Mouse (Mus musculus) MEL (cell line): ENCODE results near the gene Limch1.

Experiments
- CTCF ChIP-seq, 3 experiments: IDR thresholded peaks in 2 of 3; conservative IDR thresholded peaks in 1 of 3; 2 replicates each; pipeline ENCODE4 v1.5.1; 2011 to 2012; ENCODE audit warnings: low read length in 3 of 3, low read depth in 2 of 3, mild to moderate bottlenecking in 2 of 3, improper control_type of control experiment in 1 of 3, inconsistent platforms in 1 of 3, mixed read lengths in 1 of 3, moderate library complexity in 1 of 3; ENCODE audit not compliant: control insufficient read depth in 1 of 3, insufficient read depth in 1 of 3, poor library complexity in 1 of 3, severe bottlenecking in 1 of 3
- EP300 ChIP-seq, 2 experiments: IDR thresholded peaks; 2 replicates each; pipeline ENCODE4 v1.6.1; 2011; ENCODE audit warnings: improper control_type of control experiment in 2 of 2, low read length in 2 of 2, low read depth in 1 of 2, mild to moderate bottlenecking in 1 of 2
- GATA1 ChIP-seq: IDR thresholded peaks from 2 replicates; pipeline ENCODE4 v1.6.1; 2011; ENCODE audit warnings: low read depth, low read length, improper control_type of control experiment
- MAX ChIP-seq: IDR thresholded peaks from 2 replicates; pipeline ENCODE4 v1.6.1; 2011; ENCODE audit warnings: low read length, improper control_type of control experiment
- MEF2A ChIP-seq: IDR thresholded peaks from 2 replicates; pipeline ENCODE4 v1.6.1; 2014; ENCODE audit warnings: low read depth, mild to moderate bottlenecking, inconsistent platforms, low read length, improper control_type of control experiment; ENCODE audit not compliant: poor library complexity, insufficient replicate concordance, severe bottlenecking; ENCODE audit errors: extremely low read depth
- TBP ChIP-seq: IDR thresholded peaks from 2 replicates; pipeline ENCODE4 v1.8.0; 2011; ENCODE audit warnings: low read depth, low read length, improper control_type of control experiment
- UBTF ChIP-seq: IDR thresholded peaks from 2 replicates; pipeline ENCODE4 v1.6.1; 2012; ENCODE audit warnings: low read depth, mild to moderate bottlenecking, inconsistent platforms, low read length, improper control_type of control experiment, moderate library complexity, borderline replicate concordance; ENCODE audit not compliant: insufficient read depth
- USF1 ChIP-seq: IDR thresholded peaks from 2 replicates; pipeline ENCODE4 v1.6.1; 2014; ENCODE audit warnings: low read depth, mild to moderate bottlenecking, inconsistent platforms, low read length, improper control_type of control experiment, moderate library complexity
- ZC3H11A ChIP-seq: IDR thresholded peaks from 2 replicates; pipeline ENCODE4 v1.6.1; 2012; ENCODE audit warnings: low read depth, mild to moderate bottlenecking, inconsistent platforms, low read length, improper control_type of control experiment

- TF ChIP-seq ZC3H11A (no peak), MEF2A (no peak), TBP (no peak), USF1 (no peak), UBTF (no peak), CTCF (IDR thresholded peaks at IDR 0.05 in 2 of 3, conservative IDR thresholded peaks at IDR 0.05 in 1 of 3; ENCODE audit: control insufficient read depth in 1 of 3, insufficient read depth in 1 of 3, low read depth in 2 of 3, low read length in 3 of 3, poor library complexity in 1 of 3, severe bottlenecking in 1 of 3) (no peak), EP300 (IDR thresholded peaks at IDR 0.05; ENCODE audit: low read depth in 1 of 2, low read length in 2 of 2) (no peak), MAX (no peak), GATA1 (no peak)
Observed at GRCm38 (mm10) chr5:66780371-66780770, 34.7 kb downstream of the Limch1 start.
